Mouse (Mus musculus): ENCODE measurements around the gene Lrrc34. TPM values are rescaled to one million over a fixed set of nuclear protein-coding genes. Genes with fewer than 3 reads are reported as not detected.

Lrrc34 gene
- polyA plus RNA-seq, 1 experiment from 2014 or later, result 0.23 TPM

DNA sequence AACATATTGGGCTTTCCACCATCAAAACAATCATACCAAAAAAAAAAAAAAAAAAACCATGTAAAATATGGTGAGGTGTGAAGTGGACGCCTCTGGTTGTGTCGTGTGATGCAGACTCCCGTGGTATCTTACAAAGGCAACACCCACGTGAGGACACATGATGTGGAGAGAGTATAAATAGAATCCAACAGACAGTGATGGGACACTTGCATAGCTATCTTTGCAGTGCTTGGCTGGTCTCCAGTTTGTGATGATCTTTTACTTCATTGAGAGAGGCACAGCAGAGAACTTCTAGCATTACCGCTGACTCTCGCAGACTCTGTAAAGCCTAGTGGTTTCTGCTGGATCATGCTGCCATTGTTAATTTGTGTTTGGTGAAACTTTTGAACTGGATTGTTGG lies 58.8 kb downstream of the Lrrc34 start:
- H3K36me3 ChIP-seq (ENCODE audit: control insufficient read depth, insufficient read depth, low read length), result no peaks in the 10 kb centered on the region
- 78% methylated on average over 6 of the region's 6 CpGs for WGBS

More for the DNA sequence above, 58.8 kb downstream of the Lrrc34 start:
- H3K4me2 ChIP-seq (replicated peaks; ENCODE audit: low read depth), result no peak overlapping the region
- no peaks in the 10 kb centered on the region for H3K9me3 ChIP-seq (ENCODE audit: control insufficient read depth, low read length)
- no peak overlapping the region for H3K4me3 ChIP-seq (ENCODE audit: low read depth, low read length)
- no peak overlapping the region for H3K27ac ChIP-seq (replicated peaks)
- TF ChIP-seq EP300 (optimal IDR thresholded peaks at IDR 0.05) (no peak), CTCF (IDR thresholded peaks at IDR 0.05; ENCODE audit: low read depth) (no peak)
- H3K9ac ChIP-seq (ENCODE audit: low read length), result no peak overlapping the region
- no peaks in the 10 kb centered on the region for H3K4me1 ChIP-seq (replicated peaks; ENCODE audit: control insufficient read depth, insufficient read depth)
- no peak for ATAC-seq (ENCODE audit: low FRiP score, low TSS enrichment)
- no peak for DNase-seq (ENCODE audit: low spot score)
- no peaks in the 10 kb centered on the region for H3K27me3 ChIP-seq (ENCODE audit: control insufficient read depth, insufficient read depth, low read length)

Other genes with a start within 250 kb of the Lrrc34 start
- gene Mecom, start 99.9 kb downstream of the Lrrc34 start, polyA plus RNA-seq (2015; fragmentation: Nextera tagmentation; extraction: Ambion mirVana), result 25.7 and 27.9 TPM in 2 replicates
- not detected in 2 replicates for gene Actrt3, start 47.9 kb downstream of the Lrrc34 start, polyA plus RNA-seq (2015; fragmentation: Nextera tagmentation; extraction: Ambion mirVana)
- gene Mynn, start 45.8 kb downstream of the Lrrc34 start, polyA plus RNA-seq (2015; fragmentation: Nextera tagmentation; extraction: Ambion mirVana), result 11.2 and 12.0 TPM in 2 replicates
- gene Lrriq4, start 3.4 kb downstream of the Lrrc34 start, polyA plus RNA-seq (2015; fragmentation: Nextera tagmentation; extraction: Ambion mirVana), result 0.10 TPM in 1 of 2 replicates, not detected in the other
- 16.1 and 16.9 TPM in 2 replicates for gene Lrrc31, start 52.0 kb upstream of the Lrrc34 start, polyA plus RNA-seq (2015; fragmentation: Nextera tagmentation; extraction: Ambion mirVana)
- not detected in 2 replicates for gene Samd7, start 98.4 kb upstream of the Lrrc34 start, polyA plus RNA-seq (2015; fragmentation: Nextera tagmentation; extraction: Ambion mirVana)
- 106 and 118 TPM in 2 replicates for gene Sec62, start 145.0 kb upstream of the Lrrc34 start, polyA plus RNA-seq (2015; fragmentation: Nextera tagmentation; extraction: Ambion mirVana)
- gene Gpr160, start 208.1 kb upstream of the Lrrc34 start, polyA plus RNA-seq (2015; fragmentation: Nextera tagmentation; extraction: Ambion mirVana), result 21.2 and 21.5 TPM in 2 replicates